Mouse (Mus musculus) kidney, embryonic 15.5 days (tissue): Measurements from ENCODE around the gene Igfbp2. TPM values are rescaled to one million over a fixed set of nuclear protein-coding genes. Genes with fewer than 3 reads are reported as not detected.

Experiments used
- ATAC-seq: fragments of 200-750 bp; cut with Nextera tagmentation; replicated peaks from 2 replicates; pipeline ENCODE4 v1.8.0; 2017; ENCODE audit warnings: moderate TSS enrichment; ENCODE audit not compliant: low FRiP score
- H3K27ac ChIP-seq: fragments of 300-500 bp; sonication (generic); 2 replicates; pipeline ENCODE4 v1.5.1; 2015; ENCODE audit warnings: mild to moderate bottlenecking, inconsistent platforms
- H3K27me3 ChIP-seq: fragments of 300-500 bp; sonication (generic); 2 replicates; pipeline ENCODE4 v1.6.1; 2015; ENCODE audit warnings: inconsistent platforms
- H3K36me3 ChIP-seq: fragments of 300-500 bp; sonication (generic); 2 replicates; pipeline ENCODE4 v1.6.1; 2015; ENCODE audit warnings: inconsistent platforms
- H3K4me1 ChIP-seq: fragments of 300-500 bp; sonication (generic); 2 replicates; pipeline ENCODE4 v1.6.1; 2015; ENCODE audit warnings: inconsistent platforms
- H3K4me2 ChIP-seq: fragments of 300-500 bp; sonication (generic); 2 replicates; pipeline ENCODE4 v1.6.1; 2015; ENCODE audit warnings: moderate library complexity, mild to moderate bottlenecking, inconsistent platforms
- H3K4me3 ChIP-seq: fragments of 300-500 bp; sonication (generic); replicated peaks from 2 replicates; pipeline ENCODE4 v1.5.1; 2015; ENCODE audit warnings: mild to moderate bottlenecking, inconsistent platforms
- H3K9ac ChIP-seq: fragments of 300-500 bp; sonication (generic); 2 replicates; pipeline ENCODE4 v1.6.1; 2015; ENCODE audit warnings: mild to moderate bottlenecking, inconsistent platforms
- H3K9me3 ChIP-seq: fragments of 300-500 bp; sonication (generic); replicated peaks from 2 replicates; pipeline ENCODE4 v1.6.1; 2016; ENCODE audit warnings: inconsistent platforms
- WGBS: fragments of 180-500 bp; shearing (Covaris S2); methylation state at CpG from one replicate; pipeline ENCODE4 v1.1.7; 2015; ENCODE audit warnings: mixed read lengths; 5-methylcytosine and 5-hydroxymethylcytosine counted together
- polyA plus RNA-seq: library from polyadenylated mRNA; unstranded; fragments of >200 nt; fragmentation: Nextera tagmentation; extraction: Ambion mirVana; gene quantifications from 2 replicates; pipeline ENCODE4 v1.2.1, GENCODE M21; 2015

Igfbp2 gene
- polyA plus RNA-seq, 1 experiment from 2014 or later, result 150 TPM

- Histone ChIP-seq H3K27ac (no peak overlapping the region), H3K9ac (no peak overlapping the region), H3K9me3 (no peaks in the 10 kb centered on the region), H3K4me1 (peaks cover 16% of the 10 kb centered on the region), H3K4me2 (no peak overlapping the region), H3K4me3 (no peak overlapping the region), H3K27me3 (no peaks in the 10 kb centered on the region), H3K36me3 (no peaks in the 10 kb centered on the region)
- 82% methylated on average over 4 of the region's 4 CpGs for WGBS
- no peak for ATAC-seq
These were observed 20.3 kb upstream of the Igfbp2 start for GRCm38 (mm10) chr1:72804031-72804430.

- no peak overlapping the region for H3K4me2 ChIP-seq
- H3K9me3 ChIP-seq, result no peaks in the 10 kb centered on the region
- no peak overlapping the region for H3K27ac ChIP-seq
- no peaks in the 10 kb centered on the region for H3K27me3 ChIP-seq
- no peak for ATAC-seq
- H3K4me3 ChIP-seq, result no peak overlapping the region
- 34% methylated on average over 8 of the region's 8 CpGs for WGBS
- H3K4me1 ChIP-seq, result peaks cover 16% of the 10 kb centered on the region
- no peaks in the 10 kb centered on the region for H3K36me3 ChIP-seq
- no peak overlapping the region for H3K9ac ChIP-seq
These were observed 19.3 kb upstream of the Igfbp2 start for GRCm38 (mm10) chr1:72805037-72805436.

GRCm38 (mm10) chr1:72805476-72806043 is 18.7 kb upstream of the Igfbp2 start:
- WGBS, result 28% methylated on average over 4 of the region's 4 CpGs
- no peak overlapping the region for H3K4me3 ChIP-seq
- H3K4me2 ChIP-seq, result no peak overlapping the region
- no peaks in the 10 kb centered on the region for H3K36me3 ChIP-seq
- 0 out of 2 replicates have a peak overlapping the region, but pooled peaks have one; percentile 3 for H3K27ac ChIP-seq
- H3K4me1 ChIP-seq, result peaks cover 16% of the 10 kb centered on the region
- no peak overlapping the region for H3K9ac ChIP-seq
- H3K27me3 ChIP-seq, result no peaks in the 10 kb centered on the region
- no peak for ATAC-seq
- no peaks in the 10 kb centered on the region for H3K9me3 ChIP-seq

GRCm38 (mm10) chr1:72806044-72806584 is 18.2 kb upstream of the Igfbp2 start:
- Histone ChIP-seq H3K9ac (no peak overlapping the region), H3K4me2 (no peak overlapping the region), H3K4me3 (no peak overlapping the region), H3K27ac (no peak overlapping the region), H3K4me1 (peaks cover 16% of the 10 kb centered on the region), H3K36me3 (no peaks in the 10 kb centered on the region), H3K9me3 (no peaks in the 10 kb centered on the region), H3K27me3 (no peaks in the 10 kb centered on the region)
- 34% methylated on average over 11 of the region's 11 CpGs for WGBS
- ATAC-seq, result peak; percentile 43; the same call in 1 of the 2 replicates

- 88% methylated on average over 7 of the region's 7 CpGs for WGBS
- peaks cover 31% of the 10 kb centered on the region for H3K4me1 ChIP-seq
These were observed 15.0 kb upstream of the Igfbp2 start for GRCm38 (mm10) chr1:72809304-72809703.

GRCm38 (mm10) chr1:72809951-72810675 is 14.2 kb upstream of the Igfbp2 start:
- Histone ChIP-seq H3K27me3 (no peaks in the 10 kb centered on the region), H3K36me3 (no peaks in the 10 kb centered on the region), H3K9ac (no peak overlapping the region), H3K4me1 (peaks cover 31% of the 10 kb centered on the region), H3K27ac (no peak overlapping the region), H3K4me2 (no peak overlapping the region), H3K4me3 (no peak overlapping the region), H3K9me3 (no peaks in the 10 kb centered on the region)
- 93% methylated on average over 7 of the region's 7 CpGs for WGBS
- ATAC-seq, result no peak

More at GRCm38 (mm10) chr1:72809304-72809703, 15.0 kb upstream of the Igfbp2 start:
- H3K36me3 ChIP-seq, result no peaks in the 10 kb centered on the region
- ATAC-seq, result no peak
- no peak overlapping the region for H3K4me3 ChIP-seq
- H3K9me3 ChIP-seq, result no peaks in the 10 kb centered on the region
- no peak overlapping the region for H3K4me2 ChIP-seq
- H3K9ac ChIP-seq, result no peak overlapping the region
- H3K27me3 ChIP-seq, result no peaks in the 10 kb centered on the region
- no peak overlapping the region for H3K27ac ChIP-seq

- H3K27me3 ChIP-seq, result no peaks in the 10 kb centered on the region
- H3K9me3 ChIP-seq, result no peaks in the 10 kb centered on the region
- ATAC-seq, result no peak
- no peak overlapping the region for H3K9ac ChIP-seq
- no peak overlapping the region for H3K4me2 ChIP-seq
- no peak overlapping the region for H3K27ac ChIP-seq
- peaks cover 24% of the 10 kb centered on the region for H3K4me1 ChIP-seq
- no peaks in the 10 kb centered on the region for H3K36me3 ChIP-seq
- WGBS, result 93% methylated on average over 3 of the region's 3 CpGs
- no peak overlapping the region for H3K4me3 ChIP-seq
These were observed 13.2 kb upstream of the Igfbp2 start for GRCm38 (mm10) chr1:72811061-72811460.

- Histone ChIP-seq H3K36me3 (no peaks in the 10 kb centered on the region), H3K27ac (peak overlapping the region; percentile 79), H3K9me3 (no peaks in the 10 kb centered on the region), H3K9ac (no peak overlapping the region), H3K4me3 (no peak overlapping the region), H3K4me2 (no peak overlapping the region), H3K27me3 (no peaks in the 10 kb centered on the region), H3K4me1 (peaks cover 22% of the 10 kb centered on the region)
- 33% methylated on average over 5 of the region's 5 CpGs for WGBS
- 0 out of 2 replicates have a peak, but pooled peaks have one; percentile 4 for ATAC-seq
These were observed 11.1 kb upstream of the Igfbp2 start for GRCm38 (mm10) chr1:72813089-72813638.

GRCm38 (mm10) chr1:72813639-72814403 is 10.5 kb upstream of the Igfbp2 start:
- H3K9ac ChIP-seq, result no peak overlapping the region
- peak; percentile 66 for ATAC-seq
- WGBS, result 12% methylated on average over 6 of the region's 6 CpGs
- no peaks in the 10 kb centered on the region for H3K9me3 ChIP-seq
- peak overlapping the region; percentile 79 for H3K27ac ChIP-seq
- no peaks in the 10 kb centered on the region for H3K27me3 ChIP-seq
- H3K4me2 ChIP-seq, result no peak overlapping the region
- peaks cover 22% of the 10 kb centered on the region for H3K4me1 ChIP-seq
- H3K4me3 ChIP-seq, result no peak overlapping the region
- no peaks in the 10 kb centered on the region for H3K36me3 ChIP-seq

- 0 out of 2 replicates have a peak, but pooled peaks have one; percentile 38 for ATAC-seq
- Histone ChIP-seq H3K27me3 (no peaks in the 10 kb centered on the region), H3K4me1 (peaks cover 22% of the 10 kb centered on the region), H3K36me3 (no peaks in the 10 kb centered on the region), H3K4me2 (no peak overlapping the region), H3K27ac (0 out of 2 replicates have a peak overlapping the region, but pooled peaks have one; percentile 18), H3K9me3 (no peaks in the 10 kb centered on the region), H3K4me3 (no peak overlapping the region), H3K9ac (no peak overlapping the region)
- WGBS, result 63% methylated on average over 5 of the region's 5 CpGs
These were observed 9.1 kb upstream of the Igfbp2 start for GRCm38 (mm10) chr1:72815184-72815583.

GRCm38 (mm10) chr1:72815616-72816015 is 8.7 kb upstream of the Igfbp2 start:
- Histone ChIP-seq H3K27ac (0 out of 2 replicates have a peak overlapping the region, but pooled peaks have one; percentile 18), H3K27me3 (no peaks in the 10 kb centered on the region), H3K9me3 (no peaks in the 10 kb centered on the region), H3K36me3 (no peaks in the 10 kb centered on the region), H3K9ac (no peak overlapping the region), H3K4me3 (no peak overlapping the region), H3K4me1 (peaks cover 22% of the 10 kb centered on the region), H3K4me2 (no peak overlapping the region)
- 84% methylated on average over 3 of the region's 3 CpGs for WGBS
- ATAC-seq, result no peak
